Mouse (Mus musculus) mesoderm, embryonic 11.5 days (tissue): ENCODE results near the gene Hist1h2be.

Experiments
- DNase-seq: peaks from one replicate; pipeline ENCODE4 v3.0.0-alpha.2; 2012; ENCODE audit warnings: low read depth, low spot score

Gene Hist1h2be

DNA sequence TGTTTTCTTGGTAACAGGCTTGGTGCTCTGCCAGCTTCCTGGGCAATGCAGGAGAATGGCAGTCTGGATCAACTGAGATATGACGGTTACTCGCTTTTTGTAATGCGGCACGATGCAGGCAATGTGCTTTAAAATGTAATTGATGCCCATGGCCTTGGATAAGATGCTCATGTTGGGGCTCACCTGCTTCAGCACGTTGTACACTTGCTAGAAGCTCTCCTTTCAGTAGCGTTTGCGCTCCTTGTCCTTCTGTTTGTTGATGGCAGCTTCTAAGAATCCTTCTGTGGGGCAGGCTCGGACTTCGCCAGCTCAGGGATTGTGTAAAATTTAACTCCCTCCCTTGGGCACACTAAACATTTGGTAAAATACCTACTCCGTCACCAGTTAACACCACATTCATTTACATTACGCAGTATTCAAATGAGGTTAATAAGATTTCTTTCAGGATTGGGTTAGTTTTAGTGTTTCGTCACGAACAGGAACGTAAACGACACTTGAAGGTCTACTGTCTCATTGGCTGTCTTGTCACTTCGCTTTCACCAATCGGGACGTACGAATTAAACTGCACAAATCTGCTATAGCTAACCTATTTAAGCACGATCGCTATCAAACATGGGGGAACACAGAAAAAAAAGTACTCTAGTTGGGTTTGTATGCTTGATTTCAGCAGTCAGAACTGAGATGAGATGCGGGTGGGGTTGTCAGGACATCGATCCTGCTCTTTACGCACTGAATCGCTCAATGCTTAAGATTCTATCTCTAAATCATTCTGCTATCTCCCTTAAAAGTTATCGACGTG, at the start of gene Hist1h2be:
Hist1h2be (minus strand) TSS at position 392 of the 799 bp plus-strand sequence.
- peak; percentile 90 for DNase-seq

- DNase-seq: no peak
Observed at GRCm38 (mm10) chr13:23662536-23662935, 41.6 kb upstream of the Hist1h2be start.

- no peak for DNase-seq
Observed at GRCm38 (mm10) chr13:23659636-23660366, 38.9 kb upstream of the Hist1h2be start.

GRCm38 (mm10) chr13:23630653-23631052, 9.7 kb upstream of the Hist1h2be start:
- no peak for DNase-seq

GRCm38 (mm10) chr13:23622861-23623450, 2.0 kb upstream of the Hist1h2be start:
- no peak for DNase-seq

DNA sequence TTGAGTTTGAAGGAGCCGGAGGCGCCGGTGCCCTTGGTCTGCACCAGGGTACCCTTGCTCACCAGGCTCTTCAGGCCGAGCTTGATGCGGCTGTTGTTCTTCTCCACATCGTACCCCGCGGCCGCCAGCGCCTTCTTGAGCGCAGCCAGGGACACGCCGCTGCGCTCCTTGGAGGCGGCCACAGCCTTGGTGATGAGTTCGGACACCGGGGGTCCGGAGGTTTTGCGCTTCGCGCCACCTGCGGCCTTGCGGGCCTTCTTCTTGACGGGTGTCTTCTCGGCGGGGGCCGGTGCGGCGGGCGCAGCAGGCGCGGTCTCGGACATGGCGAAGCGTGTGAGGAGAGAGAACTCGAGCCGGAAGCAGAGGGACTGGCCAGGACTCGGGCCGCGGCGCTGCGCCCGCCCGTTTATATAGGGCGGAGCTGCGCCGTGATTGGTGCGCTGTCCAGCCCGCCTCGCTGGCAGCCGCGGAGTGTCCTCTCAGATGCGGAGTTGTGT, 1.3 kb upstream of the Hist1h2be start, which contains the start of gene Hist1h1e:
Hist1h1e (minus strand) TSS at position 384 of the 497 bp plus-strand sequence.
- DNase-seq: peak; percentile 92

- DNase-seq: peak; percentile 79
Observed at GRCm38 (mm10) chr13:23621532-23622174, 729 bp upstream of the Hist1h2be start.

DNA sequence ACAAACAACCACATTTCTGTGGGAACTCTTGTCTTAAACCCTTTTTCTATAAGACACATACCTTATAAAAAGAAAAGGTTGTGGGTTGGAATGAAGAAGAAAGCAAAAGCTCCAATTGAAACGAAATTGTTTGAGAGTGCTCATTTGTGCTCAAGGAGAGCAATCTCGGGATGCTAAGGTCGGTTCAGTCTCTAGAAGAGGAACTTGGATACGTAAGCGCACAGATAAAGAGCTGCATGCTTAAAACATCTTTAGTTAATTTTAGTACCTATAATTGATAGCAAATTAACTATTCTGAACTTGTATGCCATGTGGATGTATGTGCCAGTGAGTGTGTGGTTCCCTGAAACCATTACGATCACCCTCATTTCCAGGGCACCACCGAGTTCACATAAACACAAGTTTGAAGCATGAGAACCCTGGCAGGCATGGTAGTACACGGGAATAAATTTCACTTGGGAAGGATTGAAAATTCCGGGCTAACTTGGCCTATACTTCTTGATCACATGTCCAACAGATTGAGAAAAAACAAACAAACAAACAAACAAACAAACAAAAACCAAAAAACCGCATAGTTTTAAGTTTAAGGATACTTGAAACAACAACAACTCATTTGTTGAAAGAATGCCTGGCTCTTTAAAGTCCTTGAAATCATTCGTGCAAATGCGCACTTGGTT, 730 bp downstream of the Hist1h2be start:
- DNase-seq: no peak

- DNase-seq: no peak
Observed at GRCm38 (mm10) chr13:23611638-23612037, 9.3 kb downstream of the Hist1h2be start.

DNA sequence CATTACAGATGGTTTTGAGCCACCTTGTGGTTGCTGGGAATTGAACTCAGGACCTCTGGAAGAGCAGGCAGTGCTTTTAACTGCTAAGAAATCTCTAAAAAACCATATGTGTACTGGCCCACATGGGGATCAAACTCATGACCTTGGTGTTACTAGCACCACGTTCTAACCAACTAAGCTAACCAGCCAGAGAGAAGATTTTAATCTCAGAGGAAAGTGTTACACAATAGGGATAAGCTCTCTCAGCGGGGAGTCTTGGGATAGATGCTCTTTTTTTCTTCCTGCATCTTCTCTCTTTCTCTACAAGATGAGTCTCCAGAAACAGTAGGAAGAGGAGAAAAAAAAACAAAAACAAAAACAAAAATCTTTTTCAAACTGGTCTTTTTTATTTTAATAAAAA, 10.5 kb downstream of the Hist1h2be start:
- DNase-seq: no peak

DNA sequence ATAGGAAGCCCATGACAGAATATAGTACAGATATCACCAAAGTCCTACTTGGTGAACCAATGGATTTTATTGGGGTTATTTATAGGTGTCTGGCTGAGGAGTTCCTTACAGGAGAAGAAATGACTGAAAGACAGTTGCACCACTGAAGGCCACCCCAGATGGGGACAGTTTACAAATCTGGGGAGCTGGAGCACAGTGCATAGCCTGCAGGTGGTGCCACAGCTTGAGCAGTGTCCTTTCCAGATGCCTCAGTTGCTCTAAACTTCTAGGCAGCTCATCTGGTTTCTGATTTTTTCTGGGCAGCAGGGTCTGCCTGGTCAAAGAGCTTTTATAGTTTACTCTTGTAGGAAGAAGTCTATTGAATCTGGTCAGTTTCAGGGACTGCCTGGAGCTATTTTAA, 11.1 kb downstream of the Hist1h2be start:
- DNase-seq: no peak

DNA sequence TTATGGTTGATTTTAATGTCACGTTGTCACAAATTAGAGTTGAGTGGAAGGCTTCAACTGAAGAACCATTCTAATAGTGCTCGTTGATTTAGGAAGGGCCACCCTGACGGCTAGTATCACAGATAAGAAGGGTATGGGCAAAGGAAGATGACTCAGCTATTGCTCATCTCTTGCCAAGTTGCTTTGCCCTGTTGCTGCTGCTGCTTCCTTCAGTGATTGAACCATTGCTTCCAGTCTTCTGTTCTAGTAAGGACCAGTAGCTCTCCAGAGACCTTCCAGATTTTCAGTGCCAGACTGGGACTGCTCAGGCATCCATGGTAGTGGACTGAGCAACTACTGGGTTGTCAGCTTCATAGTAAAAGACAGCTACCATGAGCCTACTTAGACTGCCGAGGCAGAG, 11.7 kb downstream of the Hist1h2be start:
- no peak for DNase-seq

GRCm38 (mm10) chr13:23605052-23605451, 15.9 kb downstream of the Hist1h2be start:
- DNase-seq: no peak

- DNase-seq: no peak
Observed at GRCm38 (mm10) chr13:23604452-23604851, 16.5 kb downstream of the Hist1h2be start.

DNA sequence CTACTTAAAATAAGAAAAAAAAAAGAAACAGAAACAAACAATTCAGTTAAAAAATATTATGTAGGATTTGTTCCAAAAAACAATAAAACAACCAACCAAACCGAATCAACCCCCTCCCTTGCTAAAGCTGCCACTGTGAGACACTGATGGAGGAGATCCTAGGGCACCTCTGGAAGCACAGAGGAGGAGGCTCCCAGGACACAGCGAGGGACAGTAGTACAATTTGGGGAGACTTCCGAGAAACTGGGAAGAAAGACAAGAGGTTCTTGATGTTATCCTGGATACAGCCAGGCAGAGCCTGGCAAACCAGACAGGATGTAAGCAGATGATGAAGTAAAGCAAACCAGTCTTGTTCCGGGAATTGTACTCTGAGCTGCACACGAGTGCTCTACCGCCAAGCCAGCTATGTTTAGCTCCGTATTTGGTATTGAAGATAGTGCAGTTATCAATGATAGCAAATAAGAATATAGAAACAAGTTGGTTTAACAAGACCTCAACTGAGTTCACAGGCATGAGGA, 17.7 kb downstream of the Hist1h2be start:
- DNase-seq: no peak

DNA sequence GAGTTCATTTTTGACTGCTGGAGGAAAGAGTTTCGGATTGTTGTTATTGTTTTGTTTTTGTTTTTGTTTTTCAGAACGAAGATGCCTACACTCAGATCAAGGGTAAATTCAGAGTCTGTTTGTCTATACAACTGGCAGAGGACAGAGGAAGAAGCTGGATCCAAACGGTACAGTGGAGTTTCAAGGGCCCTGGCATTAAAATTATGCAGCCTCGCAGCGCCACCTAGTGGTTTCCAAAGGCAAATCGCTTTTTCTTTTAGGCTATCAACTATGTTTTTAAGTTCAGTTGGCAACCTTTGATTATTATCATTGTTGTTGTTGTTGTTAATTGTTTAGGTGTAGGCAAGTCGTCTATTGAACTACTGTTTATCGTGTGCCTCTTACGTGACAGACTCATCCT, 23.0 kb downstream of the Hist1h2be start:
- DNase-seq: peak; percentile 76

DNA sequence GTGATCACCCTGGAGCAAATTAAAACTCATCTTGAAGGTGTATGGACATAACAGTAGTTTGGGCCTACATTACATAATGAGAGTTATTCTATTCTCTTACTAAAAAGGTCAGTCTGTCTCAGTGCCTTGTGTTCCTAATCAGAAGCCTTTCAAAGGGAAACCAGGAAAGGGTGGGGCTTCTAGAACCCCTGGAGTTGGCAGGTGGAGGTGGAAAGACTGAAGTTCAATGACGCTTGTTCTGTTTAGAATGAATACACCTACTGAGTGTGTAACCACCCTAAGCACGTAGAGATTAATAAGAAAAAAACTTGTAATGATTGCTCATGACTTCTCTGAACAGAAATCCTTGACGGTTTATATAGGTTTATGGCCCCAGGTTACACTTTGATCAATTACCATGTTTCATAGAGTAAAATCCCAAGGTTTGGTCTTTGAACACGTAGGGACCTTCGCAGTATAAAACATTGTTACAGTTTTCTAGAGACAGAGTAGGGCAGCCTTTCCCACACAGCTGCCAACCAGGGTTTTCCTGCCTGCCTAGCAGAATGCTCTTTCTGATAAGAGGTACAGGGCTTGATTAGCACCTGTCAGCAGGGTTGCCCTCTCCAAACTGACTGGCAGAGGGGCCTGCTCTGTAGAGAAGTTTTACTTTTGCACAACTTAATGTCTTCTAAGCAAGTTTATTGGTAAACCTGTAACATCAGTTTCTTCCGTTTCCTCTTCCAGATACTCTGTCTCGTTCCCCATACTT, 25.1 kb downstream of the Hist1h2be start:
- no peak for DNase-seq

DNA sequence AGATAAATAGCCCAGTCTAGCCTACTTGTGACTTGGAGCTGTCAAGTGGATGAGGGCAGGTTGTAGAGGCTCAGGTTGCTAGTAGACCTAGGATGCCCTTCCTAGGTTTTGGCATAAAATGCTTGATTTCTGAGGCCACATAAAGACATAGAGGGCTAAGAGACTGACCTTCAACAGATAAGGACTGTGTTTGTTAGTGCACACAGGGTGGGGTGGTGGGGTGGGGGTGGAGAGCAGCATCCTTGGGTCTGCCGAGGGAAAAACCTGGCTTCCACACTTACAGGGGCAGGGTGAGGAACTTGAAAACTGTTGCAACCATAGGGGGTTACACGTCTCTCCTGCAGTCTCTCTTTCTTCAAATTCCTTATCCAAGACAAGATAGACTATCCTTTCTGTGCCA, 25.7 kb downstream of the Hist1h2be start:
- DNase-seq: no peak

DNA sequence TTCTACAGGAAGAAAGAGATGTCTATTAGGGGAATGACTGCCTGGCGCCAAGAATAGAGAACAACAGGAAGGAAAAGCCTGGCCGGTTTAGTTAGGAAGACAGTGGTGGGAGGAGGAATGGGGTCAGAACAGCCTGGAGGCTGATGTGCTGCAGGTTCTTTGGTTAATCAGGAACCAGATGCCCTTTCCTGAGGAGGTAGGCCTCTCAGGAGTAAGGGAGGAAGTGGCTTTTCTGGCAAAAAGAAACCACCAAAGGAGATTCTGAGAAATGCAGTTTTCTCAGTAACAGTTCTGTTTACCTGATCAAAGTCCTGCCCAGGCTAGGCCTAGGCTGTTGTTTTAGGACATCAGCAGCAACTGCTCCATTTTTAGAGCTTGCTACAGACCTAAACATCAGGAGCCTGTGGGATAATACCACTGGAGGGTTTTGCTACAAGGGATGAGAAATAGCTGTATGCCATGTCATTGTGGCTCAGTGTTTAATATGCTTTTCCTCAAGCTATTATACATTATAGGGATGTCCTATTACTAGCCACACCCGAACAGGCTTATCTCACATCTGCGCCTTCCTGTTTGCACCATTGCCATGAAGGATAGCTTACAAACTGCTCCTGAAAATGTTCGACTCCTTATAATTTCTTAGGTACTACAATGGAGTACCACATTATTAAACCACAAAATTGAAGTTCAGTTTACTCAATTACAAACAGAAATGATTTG, 27.7 kb downstream of the Hist1h2be start:
- DNase-seq: no peak

DNA sequence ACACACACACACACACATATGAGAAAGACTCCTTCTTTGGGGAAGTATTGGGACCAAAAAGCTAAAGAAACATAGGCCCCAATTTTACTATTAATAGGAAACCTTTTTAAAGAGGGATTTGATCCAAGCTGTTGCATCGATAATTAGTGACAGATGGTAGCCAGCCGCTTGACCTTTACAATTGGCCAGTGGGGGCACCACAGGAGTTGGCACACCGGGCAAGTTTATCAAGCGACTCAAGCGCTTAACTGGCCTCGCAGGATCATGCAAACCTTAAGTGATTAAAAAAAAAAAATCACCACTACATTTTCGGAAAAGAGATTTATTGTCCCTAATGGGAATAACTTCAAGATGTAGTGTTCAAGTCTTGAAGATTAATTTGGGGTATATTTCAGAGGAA, 28.3 kb downstream of the Hist1h2be start:
- DNase-seq: no peak
